Mouse (Mus musculus): ENCODE measurements around the gene Arhgap19.

Gene Arhgap19

DNA sequence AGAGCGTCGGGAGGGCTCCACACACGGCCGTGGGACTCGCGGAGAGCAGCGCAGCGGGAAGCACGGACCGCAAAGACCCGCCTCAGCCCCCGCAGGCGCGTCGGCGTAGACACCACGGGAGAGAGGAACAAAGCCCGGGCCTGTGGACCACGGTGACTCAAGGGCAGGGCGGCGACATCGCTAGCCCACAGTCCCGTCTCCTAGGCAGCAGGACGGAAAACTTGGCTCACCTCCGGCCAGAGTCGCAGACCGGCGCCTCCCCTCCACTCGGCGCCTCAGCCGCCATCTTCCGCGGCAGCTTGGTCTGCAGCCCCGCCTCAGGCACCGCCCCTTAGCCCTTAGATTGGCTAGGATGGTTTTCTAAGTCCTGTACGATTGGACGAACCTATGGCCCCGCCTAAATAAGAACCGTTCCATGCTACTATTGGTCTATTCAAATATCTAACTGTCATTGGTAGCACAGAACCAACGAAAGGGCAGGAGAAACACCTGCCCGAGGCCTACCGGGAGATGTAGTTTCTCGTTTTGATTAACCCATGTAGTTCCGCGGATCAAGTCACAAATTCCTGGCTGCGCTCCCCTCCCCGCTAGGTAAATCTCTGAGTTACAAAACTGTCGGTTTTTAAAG is at the start of gene Arhgap19:
Gene Arhgap19, minus strand, starts transcription at position 306 of the 628 bp plus-strand sequence.
- peak; percentile 93 for DNase-seq

DNA sequence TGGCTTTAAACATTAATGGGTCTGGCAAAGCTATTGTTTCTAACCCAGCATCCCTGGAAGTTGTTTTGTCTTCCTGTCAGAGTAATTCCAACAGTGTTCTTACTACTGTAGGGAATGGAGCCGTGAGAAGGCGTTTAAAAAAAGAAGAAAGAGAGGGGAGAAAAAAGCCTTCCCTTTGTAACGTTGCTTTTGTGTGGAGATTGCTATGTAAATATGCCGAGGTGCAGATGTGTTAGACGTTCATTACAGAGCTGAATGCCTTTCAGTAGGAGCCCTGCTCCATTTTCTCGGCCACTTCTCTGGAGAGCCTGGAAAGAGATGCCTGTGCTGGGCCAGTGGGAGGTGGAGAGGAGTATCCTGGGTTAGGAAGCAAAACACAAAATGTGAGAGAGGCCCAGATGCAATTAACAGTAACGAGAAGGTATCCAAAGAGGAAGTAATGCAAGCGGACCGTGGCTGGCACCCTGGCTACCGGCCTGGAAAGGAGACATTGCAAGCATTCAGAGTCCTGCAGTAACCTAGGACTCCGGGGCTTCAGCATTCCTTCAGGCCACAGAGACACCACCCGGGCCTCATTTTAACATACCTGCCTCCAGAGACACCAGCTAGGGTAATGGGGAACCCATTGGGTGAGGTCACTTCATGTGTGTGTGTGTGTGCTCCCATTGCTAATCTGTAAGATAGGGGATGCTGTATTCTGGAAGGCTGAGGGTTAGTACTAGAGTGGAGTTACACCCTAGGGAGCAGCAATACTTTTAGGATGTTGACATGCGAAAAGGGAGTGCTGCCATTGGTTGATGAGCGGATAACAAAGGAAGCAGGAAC is 49.1 kb upstream of the Arhgap19 start:
- no peak for DNase-seq

DNA sequence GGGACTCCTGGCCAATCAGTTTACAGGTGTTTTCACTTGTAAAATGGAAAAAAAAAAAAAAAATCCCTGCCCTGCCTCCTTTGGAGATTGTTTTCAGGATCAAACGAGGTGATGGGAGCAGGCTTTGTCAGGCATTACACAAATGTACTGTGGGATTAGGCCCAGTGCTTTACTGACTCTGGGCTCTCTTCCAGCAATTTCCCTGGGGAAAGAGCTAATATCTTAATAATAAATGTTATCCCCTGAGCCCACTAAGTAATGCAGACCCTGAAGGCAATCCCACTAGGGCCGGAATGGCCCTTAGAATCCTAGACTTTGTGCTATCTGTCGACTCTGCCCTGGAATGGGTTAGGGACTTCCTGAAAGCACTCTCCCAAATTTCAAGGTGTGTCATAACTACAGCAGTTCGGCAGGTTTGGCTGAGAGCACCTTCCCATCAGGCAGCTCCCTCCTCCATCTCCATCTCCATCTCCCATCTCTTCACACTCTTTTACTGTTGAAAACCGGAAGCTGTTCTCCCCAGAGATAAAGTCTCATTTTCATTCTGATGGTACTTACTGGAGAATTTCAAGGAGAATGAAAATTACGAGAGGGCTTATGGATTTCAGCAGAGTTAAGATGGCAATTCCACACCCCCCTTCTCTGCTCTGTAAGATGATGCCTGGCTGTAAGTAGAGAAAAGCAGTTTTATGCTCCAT is 48.3 kb upstream of the Arhgap19 start:
- DNase-seq = no peak

- peak; percentile 89 for DNase-seq
These were observed 46.4 kb upstream of the Arhgap19 start, which contains the start of gene Frat2 for GRCm38 (mm10) chr19:41847992-41848851. Frat2 (minus strand) TSS chr19:41848132.

- peak; percentile 66 for DNase-seq
These were observed 45.8 kb upstream of the Arhgap19 start for GRCm38 (mm10) chr19:41847614-41847991.

DNA sequence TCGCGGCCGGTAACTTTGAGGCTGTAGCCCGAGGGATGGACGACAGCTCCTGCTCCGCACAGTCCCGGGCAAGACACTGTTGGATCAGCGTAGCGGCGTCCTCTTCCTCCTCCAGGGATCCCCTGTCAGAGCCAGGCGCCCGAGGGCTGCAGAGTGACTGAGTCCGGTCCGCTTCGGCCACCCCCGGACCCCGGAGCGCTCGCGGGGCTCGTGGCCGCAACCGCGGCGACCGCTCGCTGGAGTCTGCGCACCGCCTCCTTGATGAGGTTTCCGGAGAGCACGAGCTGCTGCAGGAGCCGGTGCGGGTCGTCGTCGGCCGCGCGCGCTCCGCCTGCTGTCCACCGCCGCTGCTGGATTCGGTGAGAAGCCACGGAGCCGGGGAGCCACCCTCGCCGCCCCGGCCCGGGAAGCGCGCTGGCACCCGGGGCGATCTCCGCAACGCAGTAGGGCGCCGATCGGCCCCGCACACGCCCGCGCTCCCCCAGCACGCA is 45.3 kb upstream of the Arhgap19 start:
- peak; percentile 45 for DNase-seq

DNA sequence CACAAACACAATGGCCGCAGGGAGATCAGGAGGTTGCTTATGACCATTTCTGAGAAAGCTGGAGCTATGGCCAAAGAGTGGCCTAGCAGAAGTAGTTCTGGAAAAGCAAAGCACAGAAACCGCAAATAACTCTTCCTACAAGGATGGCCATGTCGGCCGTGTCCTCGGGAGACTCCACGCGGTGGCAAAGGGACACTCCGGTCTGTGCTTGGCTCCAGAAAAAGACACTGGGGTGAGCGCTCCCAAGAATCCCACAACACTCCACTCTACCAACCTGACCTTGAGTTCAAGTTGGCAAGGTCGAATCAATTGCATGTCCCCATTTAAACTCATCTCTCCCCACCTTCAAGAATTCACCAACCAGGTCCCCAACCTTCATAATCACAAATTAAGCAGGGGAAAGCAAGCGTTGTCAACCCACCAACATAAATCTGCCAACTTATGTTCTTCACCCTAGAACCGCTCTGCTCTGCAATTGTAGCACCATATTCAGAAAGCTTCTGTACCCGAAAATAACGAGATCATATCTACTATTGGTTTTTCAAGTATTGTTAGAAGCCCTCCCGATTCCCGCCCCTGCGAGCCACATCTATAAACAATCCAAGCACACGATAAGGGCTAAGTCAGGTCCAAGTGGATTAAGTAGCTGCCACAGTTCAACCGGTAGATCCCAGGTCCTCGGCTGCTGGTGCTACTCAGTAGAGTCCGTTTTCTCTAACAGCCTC is 44.7 kb upstream of the Arhgap19 start:
- DNase-seq = no peak

DNA sequence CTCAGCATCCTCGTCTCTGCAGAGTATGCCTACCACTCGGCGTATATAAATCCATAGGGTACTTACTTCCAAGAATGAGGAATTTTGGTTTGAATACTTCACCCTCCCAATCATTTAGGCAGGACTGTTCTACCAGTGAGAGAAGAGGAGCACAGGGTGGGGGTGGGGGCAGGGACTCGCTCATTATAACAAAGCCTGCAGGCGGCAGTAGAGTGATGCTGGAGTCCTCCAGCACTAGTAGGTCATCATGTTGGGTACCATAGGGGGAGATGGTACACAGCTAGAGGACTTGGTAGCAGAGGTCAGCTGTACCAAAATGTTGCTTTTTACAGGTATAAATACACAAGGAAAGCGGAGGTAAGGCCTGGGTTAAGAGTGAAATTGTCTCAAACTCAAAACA is 42.5 kb upstream of the Arhgap19 start:
- no peak for DNase-seq

DNA sequence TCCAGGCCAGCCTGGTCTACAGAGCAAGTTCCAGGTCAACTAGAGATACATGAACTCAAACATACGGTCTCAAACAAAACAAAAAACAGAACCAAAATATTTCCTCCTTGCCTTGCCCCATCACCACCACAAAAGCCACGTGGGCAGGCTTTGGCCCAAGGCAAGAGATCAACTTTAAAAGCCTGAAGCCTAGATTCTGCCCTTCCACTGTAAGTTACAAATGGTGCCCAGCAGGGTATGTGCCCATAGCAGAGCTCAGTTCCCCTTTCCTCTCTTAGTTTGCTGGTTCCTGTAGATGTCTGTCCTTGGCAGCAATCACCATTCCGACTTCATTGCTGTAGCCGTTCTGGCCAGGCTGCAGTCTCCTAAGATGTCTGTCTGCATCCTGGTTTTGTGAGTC is 40.9 kb upstream of the Arhgap19 start:
- no peak for DNase-seq

- DNase-seq = no peak
These were observed 40.3 kb upstream of the Arhgap19 start for GRCm38 (mm10) chr19:41842196-41842595.

- DNase-seq = no peak
These were observed 39.4 kb upstream of the Arhgap19 start for GRCm38 (mm10) chr19:41841105-41841750.

- no peak for DNase-seq
These were observed 37.8 kb upstream of the Arhgap19 start for GRCm38 (mm10) chr19:41839685-41840084.

GRCm38 (mm10) chr19:41838808-41839207 is 37.0 kb upstream of the Arhgap19 start:
- DNase-seq = no peak

DNA sequence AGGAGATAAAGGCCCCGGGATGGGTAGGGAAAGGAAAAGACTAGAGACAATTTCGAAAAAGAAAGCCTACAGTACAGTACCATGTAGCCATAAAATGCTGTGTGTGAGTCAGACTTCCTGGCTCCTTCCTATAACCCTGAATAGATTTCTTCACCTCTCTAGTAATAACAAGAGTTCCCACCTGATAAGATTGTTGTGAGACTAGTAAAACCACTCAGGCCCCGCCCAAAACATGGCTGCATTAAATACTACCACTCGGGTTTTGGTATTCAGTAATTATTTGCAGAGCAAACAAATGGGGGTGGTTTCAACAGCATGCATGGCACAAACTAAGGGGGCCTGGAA is 36.0 kb upstream of the Arhgap19 start:
- no peak for DNase-seq

DNA sequence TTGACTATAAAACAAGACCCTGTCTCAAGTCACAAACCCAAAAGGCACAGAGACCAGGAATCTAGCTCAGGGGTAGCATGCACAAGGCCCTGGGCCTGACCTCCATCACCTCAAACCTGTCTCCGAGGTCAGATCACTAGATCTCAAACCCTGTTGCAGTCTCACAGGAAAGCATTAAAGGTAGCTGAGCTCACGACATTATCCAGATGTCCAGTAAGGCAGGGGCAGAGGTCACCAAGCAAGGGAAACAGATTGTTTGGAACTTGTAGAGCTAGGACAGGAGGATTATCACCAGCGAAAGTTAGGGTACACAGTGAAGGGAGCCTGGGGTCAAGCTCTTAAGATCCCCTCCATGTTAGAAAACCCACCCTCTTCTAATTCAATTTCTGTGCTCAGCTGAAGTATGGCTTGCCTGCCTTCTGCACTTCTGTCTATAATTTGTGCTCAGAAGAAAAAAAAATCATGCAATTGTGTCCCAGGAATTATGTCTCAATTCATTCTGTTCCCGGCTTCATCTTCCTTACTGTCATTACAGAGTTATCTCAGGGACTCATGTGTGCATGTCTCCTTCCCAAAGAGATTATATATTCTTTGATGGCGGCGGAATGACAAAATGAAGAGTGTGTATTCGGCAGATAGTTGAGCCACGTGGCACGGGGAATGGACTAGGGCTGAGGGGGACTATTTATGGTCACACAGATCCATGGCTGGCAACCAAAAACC is 35.5 kb upstream of the Arhgap19 start:
- DNase-seq = no peak

GRCm38 (mm10) chr19:41836719-41837118 is 34.9 kb upstream of the Arhgap19 start:
- no peak for DNase-seq

GRCm38 (mm10) chr19:41835816-41836215 is 34.0 kb upstream of the Arhgap19 start:
- DNase-seq = peak; percentile 19

DNA sequence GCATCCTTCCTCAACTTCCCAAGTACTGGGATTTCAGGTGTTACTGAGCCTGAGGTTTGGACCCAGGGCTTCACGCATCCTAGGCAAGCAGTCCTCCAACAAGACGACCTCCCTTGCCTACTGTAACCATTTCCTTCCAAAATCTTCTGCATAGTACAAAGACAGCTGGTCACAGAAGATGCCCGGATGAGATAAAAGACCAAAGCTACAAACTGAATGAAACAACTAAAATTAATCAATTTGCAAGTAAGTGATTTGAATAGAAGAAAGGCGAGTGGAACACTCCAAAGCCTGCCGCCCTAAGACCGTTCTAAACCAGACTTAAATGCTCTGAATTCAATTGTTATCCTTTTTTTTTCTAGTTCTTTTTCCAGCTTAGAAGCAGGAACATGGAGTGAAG is 33.6 kb upstream of the Arhgap19 start:
- DNase-seq = no peak

DNA sequence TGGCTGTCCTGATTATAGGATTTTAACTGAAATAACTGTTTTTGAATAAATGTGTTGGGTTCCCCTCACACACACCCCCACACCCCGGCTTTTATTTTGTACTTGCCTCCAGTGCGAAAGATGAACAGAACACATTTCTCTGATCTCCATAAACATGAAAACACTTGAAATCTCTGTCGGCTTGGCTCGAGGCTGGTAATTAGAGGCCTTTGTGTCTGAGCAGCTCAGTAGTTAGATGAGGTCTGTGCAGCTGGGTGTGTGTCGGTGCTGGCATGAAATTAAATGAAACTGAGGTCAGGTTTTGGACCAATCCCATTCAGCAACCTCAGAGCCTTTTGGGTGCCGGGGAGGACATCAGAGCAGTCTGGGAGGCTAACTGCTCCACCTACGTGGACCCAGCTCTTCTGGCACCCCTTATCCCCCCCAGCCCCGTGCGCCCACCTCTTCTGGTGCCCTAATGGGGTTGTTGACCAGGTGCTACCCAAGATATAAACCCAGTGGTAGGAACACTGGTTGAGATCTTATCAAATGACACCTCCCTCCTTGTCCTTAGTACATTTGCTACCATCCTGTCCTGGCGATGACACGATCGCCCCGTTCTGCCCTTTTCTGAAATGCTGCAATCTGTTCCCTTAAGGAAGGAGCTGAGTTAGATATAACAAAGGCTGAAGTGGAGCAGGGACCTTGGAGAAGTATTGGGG is 30.8 kb upstream of the Arhgap19 start:
- DNase-seq = peak; percentile 22
